Mouse (Mus musculus) kidney, adult 2 months (tissue): Measurements from ENCODE around the gene Stk40.
A peak's percentile ranks its signal among the peaks of the same experiment; 100 is the strongest.

ENCODE experiments used
- CTCF ChIP-seq: fragments of 200-500 bp; conservative IDR thresholded peaks from 2 replicates; pipeline ENCODE4 v1.5.1; 2011; ENCODE audit warnings: low read depth, mild to moderate bottlenecking, control low read depth, low read length, moderate library complexity, mixed read lengths; ENCODE audit not compliant: insufficient read depth, insufficient read length
- POLR2A ChIP-seq: fragments of 200-500 bp; IDR thresholded peaks from one replicate; pipeline ENCODE4 v1.6.1; 2011; ENCODE audit warnings: low read depth, low read length, control low read depth

DNA sequence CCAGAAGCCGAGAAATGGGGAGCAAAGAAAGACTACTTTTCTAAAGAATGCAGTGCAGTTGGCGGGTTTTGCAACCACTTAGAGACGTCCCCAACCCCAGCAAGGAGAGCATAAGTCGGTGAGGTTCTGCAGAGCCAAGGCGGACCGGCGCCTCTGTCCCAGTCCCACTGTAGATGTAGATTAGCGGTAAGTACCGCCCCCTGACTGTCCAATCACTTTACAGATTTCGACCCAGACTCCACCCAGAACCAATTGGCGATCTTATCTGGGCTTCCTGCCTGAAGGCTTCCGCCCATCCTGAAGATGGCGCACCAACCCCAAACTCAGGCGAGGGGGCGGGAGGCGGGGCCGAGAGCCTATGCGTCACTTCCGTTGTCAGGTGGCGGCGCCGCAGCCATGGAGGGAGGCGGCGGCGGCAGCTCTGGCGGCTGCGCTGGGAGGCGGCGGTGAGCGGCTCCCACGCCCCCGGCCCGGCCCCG is at the start of gene Stk40:
- peak; percentile 70 for TF ChIP-seq CTCF
- peak; percentile 73 for TF ChIP-seq POLR2A
